11 mouse cellular contexts compared by ENCODE assay signal in genomic region chr14:55071756-55072155, GRCm38 (mm10). TPM values are rescaled to one million over a fixed set of nuclear protein-coding genes. Genes with fewer than 3 reads are reported as not detected.
A peak's percentile ranks its signal among the peaks of the same experiment; 100 is the strongest.
DNase-seq lines count a peak whose midpoint lies in the region; ATAC-seq and TF ChIP-seq lines count a peak whose summit lies in the region.
"Had no signal": no experiment of that assay in that cellular context is flagged by ENCODE, and none has a peak within 500 bp of the region (broad histone marks: within the 10 kb centered on the region; RNA-seq: fewer than 3 reads in every experiment).

No protein-coding gene starts in this region.

- TF ChIP-seq CTCF in hindbrain, postnatal 0 days (IDR thresholded peaks at IDR 0.05; ENCODE audit: low read depth) = no peak

- DNase-seq in heart, postnatal 36 days = no peak
- no peak for DNase-seq in midbrain, embryonic 10.5 days (ENCODE audit: low spot score)
- no peak for DNase-seq in hindbrain, postnatal 0 days (ENCODE audit: low spot score)
- no peak for DNase-seq in thymus, postnatal 25 days
- DNase-seq in adrenal gland, adult 2 months = no peak
- DNase-seq: adrenal gland, postnatal 10 days; heart, adult 11 months had no signal

- peak overlapping the region; percentile 46 for H3K4me2 ChIP-seq in heart, embryonic 12.5 days
- H3K4me2 ChIP-seq in midbrain, embryonic 16.5 days (ENCODE audit: low read length) = no peak overlapping the region
- H3K4me2 ChIP-seq in hindbrain, postnatal 0 days (ENCODE audit: low read depth, low read length) = no peak overlapping the region
- H3K4me2 ChIP-seq in stomach, embryonic 15.5 days = peak overlapping the region; percentile 42

- H3K4me1 ChIP-seq in heart, embryonic 12.5 days (replicated peaks) = peaks cover 9% of the 10 kb centered on the region; the same call in 1 of the 2 replicates
- no peaks in the 10 kb centered on the region for H3K4me1 ChIP-seq in midbrain, embryonic 16.5 days (ENCODE audit: control insufficient read depth, insufficient read depth, low read length)
- peaks cover 29% of the 10 kb centered on the region for H3K4me1 ChIP-seq in midbrain, embryonic 10.5 days
- no peaks in the 10 kb centered on the region for H3K4me1 ChIP-seq in hindbrain, postnatal 0 days (ENCODE audit: insufficient read depth, low read length)
- H3K4me1 ChIP-seq in stomach, embryonic 15.5 days = peaks cover 11% of the 10 kb centered on the region; the same call in 1 of the 2 replicates

- ATAC-seq in heart, embryonic 12.5 days (ENCODE audit: insufficient number of reproducible peaks, low FRiP score) = no peak
- 0 out of 2 replicates have a peak, but pooled peaks have one; percentile 8 for ATAC-seq in midbrain, embryonic 16.5 days
- no peak for ATAC-seq in hindbrain, postnatal 0 days
- ATAC-seq in stomach, embryonic 15.5 days (ENCODE audit: insufficient read depth, low FRiP score, low read depth) = no peak

- WGBS in heart, embryonic 12.5 days = 25% methylated on average over 19 of the region's 19 CpGs
- WGBS in midbrain, embryonic 16.5 days = 37% methylated on average over 19 of the region's 19 CpGs
- WGBS in midbrain, embryonic 10.5 days = 28% methylated on average over 19 of the region's 19 CpGs
- WGBS in hindbrain, postnatal 0 days = 36% methylated on average over 19 of the region's 19 CpGs
- WGBS in stomach, embryonic 15.5 days = 24% methylated on average over 19 of the region's 19 CpGs

- peaks cover 60% of the 10 kb centered on the region for H3K27me3 ChIP-seq in heart, embryonic 12.5 days (replicated peaks)
- H3K27me3 ChIP-seq in midbrain, embryonic 16.5 days (ENCODE audit: control insufficient read depth, insufficient read depth, low read depth, low read length) = no peaks in the 10 kb centered on the region
- peaks cover 39% of the 10 kb centered on the region for H3K27me3 ChIP-seq in midbrain, embryonic 10.5 days (ENCODE audit: low read depth, poor library complexity, severe bottlenecking)
- H3K27me3 ChIP-seq in hindbrain, postnatal 0 days (ENCODE audit: insufficient read depth, low read length) = no peaks in the 10 kb centered on the region
- no peaks in the 10 kb centered on the region for H3K27me3 ChIP-seq in stomach, embryonic 15.5 days (replicated peaks)

- H3K27ac ChIP-seq in heart, embryonic 12.5 days (ENCODE audit: poor library complexity, severe bottlenecking) = no peak overlapping the region
- H3K27ac ChIP-seq in midbrain, embryonic 16.5 days (ENCODE audit: low read length) = no peak overlapping the region
- H3K27ac ChIP-seq in midbrain, embryonic 10.5 days (replicated peaks) = no peak overlapping the region
- peak overlapping the region; percentile 29; the same call in 1 of the 2 replicates for H3K27ac ChIP-seq in hindbrain, postnatal 0 days
- no peak overlapping the region for H3K27ac ChIP-seq in stomach, embryonic 15.5 days
- H3K27ac ChIP-seq: macrophage had no signal

- H3K9me3 ChIP-seq in heart, embryonic 12.5 days (replicated peaks) = no peaks in the 10 kb centered on the region
- H3K9me3 ChIP-seq in midbrain, embryonic 16.5 days (replicated peaks; ENCODE audit: control insufficient read depth, low read length, poor library complexity, severe bottlenecking) = no peaks in the 10 kb centered on the region
- H3K9me3 ChIP-seq in midbrain, embryonic 10.5 days (replicated peaks) = no peaks in the 10 kb centered on the region
- H3K9me3 ChIP-seq in hindbrain, postnatal 0 days (ENCODE audit: low read length) = no peaks in the 10 kb centered on the region
- H3K9me3 ChIP-seq in stomach, embryonic 15.5 days = no peaks in the 10 kb centered on the region

- intact Hi-C loops in heart, postnatal 36 days (cut with DNase I) = no loop called here

- H3K9ac ChIP-seq in heart, embryonic 12.5 days = 0 out of 2 replicates have a peak overlapping the region, but pooled peaks have one; percentile 3
- no peak overlapping the region for H3K9ac ChIP-seq in midbrain, embryonic 16.5 days (ENCODE audit: low read depth, low read length)
- 0 out of 2 replicates have a peak overlapping the region, but pooled peaks have one; percentile 19 for H3K9ac ChIP-seq in hindbrain, postnatal 0 days (replicated peaks; ENCODE audit: low read length)
- H3K9ac ChIP-seq in stomach, embryonic 15.5 days = no peak overlapping the region

- peaks cover 16% of the 10 kb centered on the region for H3K36me3 ChIP-seq in heart, embryonic 12.5 days
- peaks cover 51% of the 10 kb centered on the region for H3K36me3 ChIP-seq in midbrain, embryonic 16.5 days (ENCODE audit: control insufficient read depth, insufficient read depth, low read length)
- peaks cover 77% of the 10 kb centered on the region for H3K36me3 ChIP-seq in midbrain, embryonic 10.5 days
- H3K36me3 ChIP-seq in hindbrain, postnatal 0 days (ENCODE audit: insufficient read depth, low read length) = peaks cover 45% of the 10 kb centered on the region
- H3K36me3 ChIP-seq in stomach, embryonic 15.5 days = no peaks in the 10 kb centered on the region

- H3K4me3 ChIP-seq in heart, embryonic 12.5 days = no peak overlapping the region
- H3K4me3 ChIP-seq in midbrain, embryonic 16.5 days (ENCODE audit: low read depth, low read length) = no peak overlapping the region
- no peak overlapping the region for H3K4me3 ChIP-seq in midbrain, embryonic 10.5 days
- H3K4me3 ChIP-seq in hindbrain, postnatal 0 days (ENCODE audit: low read length) = no peak overlapping the region
- H3K4me3 ChIP-seq in stomach, embryonic 15.5 days (replicated peaks) = no peak overlapping the region

RNA-seq across cellular contexts. Expression of gene Zfhx2, which starts 20.4 kb away (rescaled TPM):
- 4.4 and 4.5 TPM in 2 replicates for polyA plus RNA-seq in heart, embryonic 12.5 days (2016; fragmentation: Nextera tagmentation; extraction: Ambion mirVana)
- 1 to 10 TPM; 3.4 to 3.9 TPM for total RNA-seq in heart, postnatal 36 days (2021)
- polyA plus RNA-seq in midbrain, embryonic 16.5 days (2015; fragmentation: Nextera tagmentation; extraction: Ambion mirVana) = 25.9 and 34.6 TPM in 2 replicates
- 7.6 and 12.5 TPM in 2 replicates for polyA plus RNA-seq in midbrain, embryonic 10.5 days (2016; fragmentation: Nextera tagmentation; extraction: Ambion mirVana)
- 10.7 and 10.9 TPM in 2 replicates for total RNA-seq in hindbrain, postnatal 0 days (2014; rRNA removed)
- polyA plus RNA-seq in hindbrain, postnatal 0 days (2015; fragmentation: Nextera tagmentation; extraction: Ambion mirVana) = 8.1 and 8.4 TPM in 2 replicates
- polyA plus RNA-seq in stomach, embryonic 15.5 days (2015; fragmentation: Nextera tagmentation; extraction: Ambion mirVana) = 4.4 and 5.1 TPM in 2 replicates
- total RNA-seq in adrenal gland, adult 2 months (2021) = 1 to 10 TPM; 6.3 to 7.3 TPM
- 3.0 and 4.2 TPM in 2 replicates for polyA plus RNA-seq in adrenal gland, adult 2 months (2012; rRNA removed)

RNA-seq across cellular contexts. Expression of gene Thtpa, which starts 22.8 kb away (rescaled TPM):
- polyA plus RNA-seq in heart, embryonic 12.5 days (2016; fragmentation: Nextera tagmentation; extraction: Ambion mirVana) = 14.3 and 14.8 TPM in 2 replicates
- total RNA-seq in heart, postnatal 36 days (2021) = 10 to 100 TPM; 12.6 to 13.0 TPM
- 37.0 and 38.6 TPM in 2 replicates for polyA plus RNA-seq in midbrain, embryonic 16.5 days (2015; fragmentation: Nextera tagmentation; extraction: Ambion mirVana)
- 28.1 and 30.8 TPM in 2 replicates for polyA plus RNA-seq in midbrain, embryonic 10.5 days (2016; fragmentation: Nextera tagmentation; extraction: Ambion mirVana)
- total RNA-seq in hindbrain, postnatal 0 days (2014; rRNA removed) = 37.7 and 44.1 TPM in 2 replicates
- 31.8 and 32.8 TPM in 2 replicates for polyA plus RNA-seq in hindbrain, postnatal 0 days (2015; fragmentation: Nextera tagmentation; extraction: Ambion mirVana)
- polyA plus RNA-seq in stomach, embryonic 15.5 days (2015; fragmentation: Nextera tagmentation; extraction: Ambion mirVana) = 19.4 and 21.6 TPM in 2 replicates
- total RNA-seq in adrenal gland, adult 2 months (2021) = 10 to 100 TPM; 11.6 to 21.6 TPM
- 6.0 and 6.7 TPM in 2 replicates for polyA plus RNA-seq in adrenal gland, adult 2 months (2012; rRNA removed)

RNA-seq across cellular contexts. Expression of gene Ap1g2, which starts 34.6 kb away (rescaled TPM):
- 8.7 and 9.8 TPM in 2 replicates for polyA plus RNA-seq in heart, embryonic 12.5 days (2016; fragmentation: Nextera tagmentation; extraction: Ambion mirVana)
- 1 to 10 TPM; 3.9 to 6.2 TPM for total RNA-seq in heart, postnatal 36 days (2021)
- polyA plus RNA-seq in midbrain, embryonic 16.5 days (2015; fragmentation: Nextera tagmentation; extraction: Ambion mirVana) = 9.0 and 9.2 TPM in 2 replicates
- 12.7 and 15.0 TPM in 2 replicates for polyA plus RNA-seq in midbrain, embryonic 10.5 days (2016; fragmentation: Nextera tagmentation; extraction: Ambion mirVana)
- 5.7 and 6.5 TPM in 2 replicates for total RNA-seq in hindbrain, postnatal 0 days (2014; rRNA removed)
- polyA plus RNA-seq in hindbrain, postnatal 0 days (2015; fragmentation: Nextera tagmentation; extraction: Ambion mirVana) = 5.9 and 6.1 TPM in 2 replicates
- 38.5 and 42.5 TPM in 2 replicates for polyA plus RNA-seq in stomach, embryonic 15.5 days (2015; fragmentation: Nextera tagmentation; extraction: Ambion mirVana)
- total RNA-seq in adrenal gland, adult 2 months (2021) = 10 to 100 TPM; 21.9 to 24.8 TPM
- polyA plus RNA-seq in adrenal gland, adult 2 months (2012; rRNA removed) = 27.3 and 30.3 TPM in 2 replicates

RNA-seq across cellular contexts. Expression of gene Jph4, which starts 45.0 kb away (rescaled TPM):
- polyA plus RNA-seq in heart, embryonic 12.5 days (2016; fragmentation: Nextera tagmentation; extraction: Ambion mirVana) = 0.09 and 0.18 TPM in 2 replicates
- total RNA-seq in heart, postnatal 36 days (2021) = under 1 TPM; 0.14 TPM
- 37.3 and 40.3 TPM in 2 replicates for polyA plus RNA-seq in midbrain, embryonic 16.5 days (2015; fragmentation: Nextera tagmentation; extraction: Ambion mirVana)
- 0.53 and 1.2 TPM in 2 replicates for polyA plus RNA-seq in midbrain, embryonic 10.5 days (2016; fragmentation: Nextera tagmentation; extraction: Ambion mirVana)
- total RNA-seq in hindbrain, postnatal 0 days (2014; rRNA removed) = 124 and 126 TPM in 2 replicates
- 28.3 and 29.4 TPM in 2 replicates for polyA plus RNA-seq in hindbrain, postnatal 0 days (2015; fragmentation: Nextera tagmentation; extraction: Ambion mirVana)
- 1.6 and 2.1 TPM in 2 replicates for polyA plus RNA-seq in stomach, embryonic 15.5 days (2015; fragmentation: Nextera tagmentation; extraction: Ambion mirVana)
- total RNA-seq in adrenal gland, adult 2 months (2021) = 1 to 10 TPM; 2.5 to 3.0 TPM
- 4.0 and 6.8 TPM in 2 replicates for polyA plus RNA-seq in adrenal gland, adult 2 months (2012; rRNA removed)
- polyA plus RNA-seq: macrophage had no signal

RNA-seq across cellular contexts. Expression of gene Ngdn, which starts 56.5 kb away (rescaled TPM):
- 55.7 and 60.8 TPM in 2 replicates for polyA plus RNA-seq in heart, embryonic 12.5 days (2016; fragmentation: Nextera tagmentation; extraction: Ambion mirVana)
- total RNA-seq in heart, postnatal 36 days (2021) = 10 to 100 TPM; 25.6 to 29.3 TPM
- polyA plus RNA-seq in midbrain, embryonic 16.5 days (2015; fragmentation: Nextera tagmentation; extraction: Ambion mirVana) = 44.8 and 48.7 TPM in 2 replicates
- 89.3 and 91.6 TPM in 2 replicates for polyA plus RNA-seq in midbrain, embryonic 10.5 days (2016; fragmentation: Nextera tagmentation; extraction: Ambion mirVana)
- total RNA-seq in hindbrain, postnatal 0 days (2014; rRNA removed) = 16.6 and 25.4 TPM in 2 replicates
- 53.2 and 55.2 TPM in 2 replicates for polyA plus RNA-seq in hindbrain, postnatal 0 days (2015; fragmentation: Nextera tagmentation; extraction: Ambion mirVana)
- 81.2 and 88.0 TPM in 2 replicates for polyA plus RNA-seq in stomach, embryonic 15.5 days (2015; fragmentation: Nextera tagmentation; extraction: Ambion mirVana)
- 10 to 100 TPM; 36.0 TPM for total RNA-seq in adrenal gland, adult 2 months (2021)
- 2.7 and 2.9 TPM in 2 replicates for polyA plus RNA-seq in adrenal gland, adult 2 months (2012; rRNA removed)

Comparison
In these comparisons a context has a peak if more than half of its experiments do, and no peak if none do; other contexts are left out.
1. H3K4me2 ChIP-seq: peak in heart, embryonic 12.5 days (single experiment) and stomach, embryonic 15.5 days (single experiment); none in midbrain, embryonic 16.5 days (single experiment) and hindbrain, postnatal 0 days (single experiment).
2. H3K9ac ChIP-seq: peak in heart, embryonic 12.5 days (single experiment) and hindbrain, postnatal 0 days (single experiment); none in midbrain, embryonic 16.5 days (single experiment) and stomach, embryonic 15.5 days (single experiment).